Mouse (Mus musculus): ENCODE results near the gene Meioc. TPM values are rescaled to one million over a fixed set of nuclear protein-coding genes. Genes with fewer than 3 reads are reported as not detected.
A peak's percentile ranks its signal among the peaks of the same experiment; 100 is the strongest.

The Meioc gene
- polyA plus RNA-seq, 1 experiment from 2014 or later = 0.10 TPM

- Histone ChIP-seq H3K27me3 (ENCODE audit: poor library complexity, severe bottlenecking) (peaks cover 11% of the 10 kb centered on the region), H3K9me3 (no peaks in the 10 kb centered on the region), H3K4me3 (no peak overlapping the region), H3K27ac (peak overlapping the region; percentile 59), H3K4me1 (peaks cover 36% of the 10 kb centered on the region), H3K36me3 (replicated peaks) (no peaks in the 10 kb centered on the region)
- no peak for DNase-seq (ENCODE audit: extremely low spot score, low spot score)
- 57% methylated on average over 10 of the region's 10 CpGs for WGBS
Observed at GRCm38 (mm10) chr11:102643891-102644382, 19.6 kb upstream of the Meioc start.

- H3K27ac ChIP-seq = no peak overlapping the region
- H3K9me3 ChIP-seq = no peaks in the 10 kb centered on the region
- peaks cover 30% of the 10 kb centered on the region for H3K4me1 ChIP-seq
- no peaks in the 10 kb centered on the region for H3K27me3 ChIP-seq (ENCODE audit: poor library complexity, severe bottlenecking)
- H3K4me3 ChIP-seq = no peak overlapping the region
- no peak for DNase-seq (ENCODE audit: extremely low spot score, low spot score)
- WGBS = 85% methylated on average over 13 of the region's 13 CpGs
- H3K36me3 ChIP-seq (replicated peaks) = no peaks in the 10 kb centered on the region
Observed at GRCm38 (mm10) chr11:102646226-102646625, 17.3 kb upstream of the Meioc start.

DNA sequence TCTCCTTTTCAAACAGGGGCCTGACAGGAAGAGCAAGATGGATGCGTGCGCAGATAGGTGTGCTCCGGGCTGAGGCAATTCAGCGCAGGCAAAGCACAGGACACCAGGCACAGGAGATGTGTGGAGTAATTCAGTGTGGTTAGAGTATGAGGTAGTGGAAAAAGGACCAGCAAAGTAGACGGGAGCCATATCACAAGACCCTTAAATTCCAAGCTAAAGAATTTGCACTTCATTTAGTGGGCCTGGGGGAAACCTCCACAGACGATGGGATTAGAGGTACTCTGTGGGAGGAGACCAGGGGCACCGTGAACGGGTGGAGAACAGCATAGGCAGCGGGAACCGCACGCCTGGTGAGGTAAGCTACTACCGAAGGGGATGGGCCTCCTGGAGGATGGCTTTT, 15.6 kb upstream of the Meioc start:
- Histone ChIP-seq H3K4me3 (no peak overlapping the region), H3K4me1 (peaks cover 30% of the 10 kb centered on the region), H3K9me3 (no peaks in the 10 kb centered on the region), H3K36me3 (replicated peaks) (no peaks in the 10 kb centered on the region), H3K27me3 (ENCODE audit: poor library complexity, severe bottlenecking) (no peaks in the 10 kb centered on the region), H3K27ac (no peak overlapping the region)
- WGBS = 65% methylated on average over 12 of the region's 12 CpGs
- DNase-seq (ENCODE audit: extremely low spot score, low spot score) = no peak

GRCm38 (mm10) chr11:102651381-102651780, 12.1 kb upstream of the Meioc start:
- 4% methylated on average over 9 of the region's 9 CpGs for WGBS
- peaks cover 18% of the 10 kb centered on the region for H3K4me1 ChIP-seq
- peak overlapping the region; percentile 2; the same call in 1 of the 2 replicates for H3K4me3 ChIP-seq
- H3K36me3 ChIP-seq (replicated peaks) = no peaks in the 10 kb centered on the region
- DNase-seq (ENCODE audit: extremely low spot score, low spot score) = peak; percentile 84
- no peaks in the 10 kb centered on the region for H3K27me3 ChIP-seq (ENCODE audit: poor library complexity, severe bottlenecking)
- no peaks in the 10 kb centered on the region for H3K9me3 ChIP-seq
- peak overlapping the region; percentile 56; the same call in 1 of the 2 replicates for H3K27ac ChIP-seq

DNA sequence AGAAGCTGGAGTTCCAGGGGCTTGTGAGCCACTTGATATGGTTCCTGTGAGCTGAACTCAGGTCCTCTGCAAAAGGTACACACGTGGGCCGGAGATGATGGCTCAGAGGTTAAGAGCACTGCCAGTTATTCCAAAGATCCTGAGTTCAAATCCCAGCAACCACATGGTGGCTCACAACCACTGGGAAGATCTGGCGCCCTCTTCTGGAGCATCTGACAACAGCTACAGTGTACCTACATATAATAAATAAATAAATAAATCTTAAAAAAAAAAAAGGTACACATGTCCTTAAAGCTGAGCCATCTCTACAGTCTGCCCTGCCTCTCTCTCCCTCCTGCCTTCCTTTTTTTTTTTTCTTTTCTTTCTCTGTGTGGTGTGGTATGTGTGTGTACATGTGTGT, 10.7 kb upstream of the Meioc start:
- Histone ChIP-seq H3K27me3 (ENCODE audit: poor library complexity, severe bottlenecking) (no peaks in the 10 kb centered on the region), H3K4me1 (peaks cover 18% of the 10 kb centered on the region), H3K36me3 (replicated peaks) (no peaks in the 10 kb centered on the region), H3K9me3 (no peaks in the 10 kb centered on the region), H3K4me3 (no peak overlapping the region), H3K27ac (no peak overlapping the region)
- no peak for DNase-seq (ENCODE audit: extremely low spot score, low spot score)
- WGBS = 73% methylated on average over 3 of the region's 3 CpGs

DNA sequence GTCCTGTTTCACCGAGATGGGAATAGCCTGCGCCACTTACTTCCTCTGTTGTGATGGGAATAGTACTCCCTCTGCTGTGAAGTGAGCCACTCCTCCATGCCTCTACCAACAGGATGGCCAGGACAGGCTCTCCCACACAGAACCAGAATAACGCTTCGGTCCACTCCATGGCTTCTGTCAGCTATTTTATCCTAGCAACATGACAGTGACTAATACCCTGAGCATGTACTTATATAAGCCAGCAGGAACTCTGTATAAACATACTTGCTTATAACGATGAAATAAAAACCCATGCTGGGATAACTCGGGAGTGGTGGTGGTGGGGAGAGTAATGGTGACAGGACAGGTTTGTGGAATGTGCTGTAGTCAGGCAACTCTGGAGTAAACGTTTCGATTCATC, 7.6 kb upstream of the Meioc start:
- Histone ChIP-seq H3K9me3 (no peaks in the 10 kb centered on the region), H3K4me1 (peaks cover 11% of the 10 kb centered on the region), H3K36me3 (replicated peaks) (no peaks in the 10 kb centered on the region), H3K27ac (no peak overlapping the region), H3K27me3 (ENCODE audit: poor library complexity, severe bottlenecking) (no peaks in the 10 kb centered on the region), H3K4me3 (no peak overlapping the region)
- WGBS = 80% methylated on average over 8 of the region's 8 CpGs
- DNase-seq (ENCODE audit: extremely low spot score, low spot score) = no peak

GRCm38 (mm10) chr11:102656326-102656926, 7.1 kb upstream of the Meioc start:
- H3K4me1 ChIP-seq = peaks cover 6% of the 10 kb centered on the region
- no peak for DNase-seq (ENCODE audit: extremely low spot score, low spot score)
- H3K9me3 ChIP-seq = no peaks in the 10 kb centered on the region
- no peak overlapping the region for H3K27ac ChIP-seq
- no peaks in the 10 kb centered on the region for H3K36me3 ChIP-seq (replicated peaks)
- no peaks in the 10 kb centered on the region for H3K27me3 ChIP-seq (ENCODE audit: poor library complexity, severe bottlenecking)
- H3K4me3 ChIP-seq = no peak overlapping the region
- 45% methylated on average over 4 of the region's 4 CpGs for WGBS

DNA sequence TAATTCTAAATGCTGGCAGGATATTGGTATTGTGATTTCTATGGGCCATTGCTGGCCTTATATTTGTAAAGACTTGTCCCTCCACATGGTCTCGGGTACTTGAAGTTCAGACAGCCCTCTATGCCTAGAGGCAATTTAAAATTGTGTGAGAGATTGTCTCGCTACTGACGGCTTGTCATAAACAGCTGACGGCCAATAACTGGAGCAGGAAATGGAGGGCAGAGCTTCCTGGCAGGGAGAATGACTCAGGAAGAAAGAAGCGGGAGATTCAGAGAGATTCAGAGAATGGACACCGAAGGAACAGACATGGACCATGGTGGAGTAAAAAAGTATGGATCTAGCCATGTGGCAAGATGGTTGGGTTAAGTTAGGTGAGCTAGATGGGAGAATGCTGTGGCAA, 6.6 kb upstream of the Meioc start:
- Histone ChIP-seq H3K36me3 (replicated peaks) (no peaks in the 10 kb centered on the region), H3K4me3 (no peak overlapping the region), H3K27ac (no peak overlapping the region), H3K4me1 (0 out of 2 replicates have a peak, but pooled peaks cover 2% of the 10 kb centered on the region), H3K9me3 (no peaks in the 10 kb centered on the region), H3K27me3 (ENCODE audit: poor library complexity, severe bottlenecking) (no peaks in the 10 kb centered on the region)
- DNase-seq (ENCODE audit: extremely low spot score, low spot score) = no peak
- WGBS = 86% methylated on average over 6 of the region's 6 CpGs

DNA sequence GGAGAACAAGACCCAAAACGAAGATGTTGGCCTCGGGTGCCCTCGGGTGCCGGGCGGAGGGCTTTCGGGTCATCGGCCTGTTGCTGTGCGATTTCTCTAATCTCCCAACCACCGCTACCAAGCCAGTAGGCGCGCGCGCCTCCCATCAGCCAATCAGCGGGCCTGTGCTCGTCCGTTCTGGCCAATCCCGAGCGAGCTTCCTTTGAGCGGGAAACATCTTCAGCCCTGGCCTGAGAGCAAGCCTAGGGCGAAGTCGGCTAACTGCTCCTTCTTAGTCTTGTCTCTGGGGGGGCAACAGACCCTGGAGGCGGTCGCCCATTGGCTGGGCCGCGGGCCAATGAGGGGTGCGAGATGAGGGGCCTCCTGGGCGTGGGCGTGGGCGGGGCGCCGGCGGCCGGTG, 1.6 kb downstream of the Meioc start:
- Histone ChIP-seq H3K36me3 (replicated peaks) (no peaks in the 10 kb centered on the region), H3K4me3 (peak overlapping the region; percentile 28; the same call in 1 of the 2 replicates), H3K9me3 (peaks cover 16% of the 10 kb centered on the region), H3K27ac (no peak overlapping the region), H3K4me1 (peaks cover 11% of the 10 kb centered on the region; the same call in 1 of the 2 replicates), H3K27me3 (ENCODE audit: poor library complexity, severe bottlenecking) (peaks cover 42% of the 10 kb centered on the region)
- 55% methylated on average over 33 of the region's 33 CpGs for WGBS
- DNase-seq (ENCODE audit: extremely low spot score, low spot score) = no peak

DNA sequence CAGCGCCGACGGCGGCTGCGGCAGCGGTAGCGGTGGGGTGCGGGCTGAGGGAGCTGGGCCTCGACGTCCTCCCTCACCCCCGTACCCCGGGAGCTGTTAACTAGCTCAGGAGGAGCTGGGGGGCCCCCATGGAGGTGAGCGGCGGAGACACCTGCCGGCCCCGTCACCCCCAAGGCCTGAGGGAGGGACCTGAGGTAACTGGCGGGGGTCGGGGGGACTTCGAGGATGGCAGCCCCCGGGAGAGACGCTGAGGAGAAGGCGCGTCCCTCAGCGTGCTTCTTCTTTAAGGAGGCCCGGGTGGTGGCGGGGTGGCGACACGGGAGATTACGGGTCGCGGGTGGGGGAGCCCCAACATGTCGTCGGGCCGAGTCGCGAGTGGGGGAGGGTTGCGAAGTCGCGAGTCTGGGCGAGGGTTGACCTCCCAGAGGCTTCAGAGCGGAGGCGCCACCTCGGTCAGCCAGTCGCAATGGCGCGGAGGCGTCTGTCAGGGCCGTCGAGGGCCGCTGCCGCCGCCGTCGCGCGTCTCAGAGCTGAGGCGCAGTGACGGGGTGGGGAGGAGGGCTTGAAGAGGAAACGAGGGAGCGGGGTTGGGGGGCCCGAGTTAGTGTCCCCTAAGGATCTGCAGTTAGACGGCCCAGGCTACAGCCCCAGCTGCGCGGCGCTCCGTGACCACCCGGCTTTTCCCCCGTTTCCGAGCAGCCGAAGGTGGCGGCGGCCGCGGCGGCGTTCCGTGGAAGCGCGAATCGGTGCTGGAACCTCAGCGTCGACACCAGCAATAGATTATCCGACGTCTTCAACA, 2.3 kb downstream of the Meioc start:
- no peak overlapping the region for H3K27ac ChIP-seq
- peaks cover 16% of the 10 kb centered on the region for H3K9me3 ChIP-seq
- H3K36me3 ChIP-seq (replicated peaks) = no peaks in the 10 kb centered on the region
- peak overlapping the region; percentile 28 for H3K4me3 ChIP-seq
- H3K27me3 ChIP-seq (ENCODE audit: poor library complexity, severe bottlenecking) = peaks cover 42% of the 10 kb centered on the region
- 53% methylated on average over 84 of the region's 84 CpGs for WGBS
- peaks cover 11% of the 10 kb centered on the region; the same call in 1 of the 2 replicates for H3K4me1 ChIP-seq
- no peak for DNase-seq (ENCODE audit: extremely low spot score, low spot score)

- Histone ChIP-seq H3K27ac (no peak overlapping the region), H3K27me3 (ENCODE audit: poor library complexity, severe bottlenecking) (no peaks in the 10 kb centered on the region), H3K4me3 (no peak overlapping the region), H3K4me1 (no peaks in the 10 kb centered on the region), H3K36me3 (replicated peaks) (peaks cover 73% of the 10 kb centered on the region), H3K9me3 (no peaks in the 10 kb centered on the region)
- peak; percentile 82 for DNase-seq (ENCODE audit: extremely low spot score, low spot score)
- WGBS = 68% methylated on average over 6 of the region's 6 CpGs
Observed at GRCm38 (mm10) chr11:102690162-102690561, 26.6 kb downstream of the Meioc start.

DNA sequence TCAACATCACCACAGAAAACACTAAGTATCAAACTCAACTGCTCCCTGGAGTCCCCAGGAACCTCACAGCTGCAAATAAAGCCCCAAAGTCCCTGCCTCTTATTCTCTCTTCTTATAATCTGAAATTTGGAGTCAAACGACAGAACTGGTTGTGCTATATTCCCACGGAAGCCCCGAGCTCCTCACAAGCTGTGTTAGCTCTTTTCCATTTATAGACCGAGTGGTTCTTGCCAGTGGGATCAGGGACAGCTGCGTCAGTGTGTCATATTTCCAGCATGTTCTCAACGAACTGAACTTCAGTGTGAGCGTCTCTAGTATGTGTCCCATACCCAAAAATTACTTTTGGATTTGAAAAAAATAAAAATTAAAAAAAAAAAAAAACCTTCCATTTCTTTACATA, 31.8 kb downstream of the Meioc start:
- Histone ChIP-seq H3K9me3 (no peaks in the 10 kb centered on the region), H3K4me3 (no peak overlapping the region), H3K36me3 (replicated peaks) (peaks cover 47% of the 10 kb centered on the region), H3K27me3 (ENCODE audit: poor library complexity, severe bottlenecking) (peaks cover 8% of the 10 kb centered on the region), H3K27ac (no peak overlapping the region), H3K4me1 (peaks cover 24% of the 10 kb centered on the region)
- DNase-seq (ENCODE audit: extremely low spot score, low spot score) = no peak
- 93% methylated on average over 7 of the region's 7 CpGs for WGBS

Measured in forebrain, embryonic 10.5 days (tissue).